Mouse (Mus musculus) gastrocnemius, postnatal 36 days (tissue): Measurements from ENCODE around the gene Gal3st2c. TPM values are rescaled to one million over a fixed set of nuclear protein-coding genes. Genes with fewer than 3 reads are reported as not detected.
A peak's percentile ranks its signal among the peaks of the same experiment; 100 is the strongest.
"Not testable (repeated sequence)": the region's sequence is repeated elsewhere in the genome, so short reads cannot be mapped to it uniquely, and the experiment has no call there.

Source experiments
- DNase-seq, 2 experiments: peaks; one replicate each; pipeline ENCODE4 v3.0.0; 2022
- intact Hi-C: fragments of 180-260 bp; cut with DNase I; formaldehyde crosslinking; loops from one replicate; pipeline ENCODE4 v1.15.1; 2025
- long read RNA-seq, 2 experiments: library from polyadenylated mRNA; stranded (forward); transcript quantifications; one replicate each; pipeline ENCODE4 v2.0.0; 2021
- total RNA-seq, 2 experiments: library from RNA; stranded (reverse); gene quantifications; 2 replicates each; pipeline ENCODE4 v1.2.3; 2021

The Gal3st2c gene
- under 1 TPM in 1 of 2 experiments, not detected in 1; 0.05 TPM for total RNA-seq
- long read RNA-seq, experiment 1: 0 reads
- long read RNA-seq, experiment 2: 0 reads

DNA sequence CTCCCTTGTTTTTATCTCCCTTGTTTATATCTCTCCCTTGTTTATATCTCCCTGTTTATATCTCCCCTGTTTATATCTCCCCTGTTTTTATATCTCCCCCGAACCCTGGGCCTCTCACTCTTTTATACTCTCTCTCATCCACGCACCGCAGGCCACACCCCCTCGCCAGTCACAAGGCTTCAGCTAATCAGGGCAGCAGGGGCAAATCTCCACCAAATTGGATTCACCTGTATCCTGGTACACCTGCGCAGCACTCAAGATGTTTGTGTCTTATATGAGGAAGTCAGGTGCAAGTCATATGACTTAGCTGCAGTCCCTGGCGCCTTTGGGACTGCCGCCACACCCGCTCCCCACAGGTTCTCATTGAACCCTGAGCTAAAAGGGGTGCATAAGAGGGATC, at the start of gene Gal3st2c:
Gal3st2c (plus strand) TSS at position 301 of the 400 bp plus-strand sequence.
- DNase-seq, intact Hi-C loops: not testable (repeated sequence)

- DNase-seq, intact Hi-C loops: not testable (repeated sequence)
Observed at GRCm38 (mm10) chr1:93949087-93949486, 41.2 kb upstream of the Gal3st2c start.

GRCm38 (mm10) chr1:93966489-93966888, 23.8 kb upstream of the Gal3st2c start:
- intact Hi-C loops, DNase-seq: not testable (repeated sequence)

DNA sequence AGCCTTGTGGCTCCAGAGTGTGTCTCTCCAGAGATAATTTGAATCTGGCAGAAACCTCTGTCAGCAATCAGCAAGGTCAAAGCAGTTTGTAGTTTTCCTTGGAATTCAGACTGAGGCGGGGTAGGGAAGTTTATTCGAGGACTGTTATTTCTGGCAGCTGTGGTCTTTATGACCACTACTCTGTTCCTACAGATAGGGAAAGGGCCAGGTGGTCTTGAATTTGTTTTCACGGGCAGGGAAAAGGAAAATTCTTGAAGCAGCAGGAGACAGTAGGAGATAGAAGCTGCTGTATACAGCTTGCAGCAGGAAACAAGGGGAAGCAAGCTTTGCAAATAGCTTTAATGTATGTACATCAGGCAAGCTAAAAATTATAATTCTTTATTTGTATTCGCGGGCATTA, 19.9 kb upstream of the Gal3st2c start:
- intact Hi-C loops, DNase-seq: not testable (repeated sequence)

- intact Hi-C loops, DNase-seq: not testable (repeated sequence)
Observed at GRCm38 (mm10) chr1:93970797-93971196, 19.5 kb upstream of the Gal3st2c start.

DNA sequence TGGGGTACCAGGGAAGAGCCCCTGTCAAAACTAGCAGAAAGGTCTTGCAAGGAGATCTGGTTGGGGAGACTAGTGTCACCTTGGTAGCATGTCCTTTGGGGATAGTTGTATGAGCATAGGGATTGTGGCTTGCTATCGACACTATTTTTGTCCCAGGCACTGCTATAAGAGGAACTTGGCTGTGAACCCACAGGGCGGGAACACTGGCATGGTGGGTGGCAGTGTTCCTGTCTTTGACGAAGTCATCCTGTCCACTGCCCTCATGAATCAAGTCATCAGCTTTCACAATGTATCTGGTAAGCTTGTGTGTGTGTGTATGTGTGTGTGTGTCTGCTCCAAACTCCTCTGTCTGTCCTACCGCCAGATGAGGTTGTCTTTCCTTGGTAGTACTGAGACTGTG, 14.5 kb upstream of the Gal3st2c start:
- DNase-seq, intact Hi-C loops: not testable (repeated sequence)

GRCm38 (mm10) chr1:93978287-93978686, 12.0 kb upstream of the Gal3st2c start:
- intact Hi-C loops, DNase-seq: not testable (repeated sequence)

DNA sequence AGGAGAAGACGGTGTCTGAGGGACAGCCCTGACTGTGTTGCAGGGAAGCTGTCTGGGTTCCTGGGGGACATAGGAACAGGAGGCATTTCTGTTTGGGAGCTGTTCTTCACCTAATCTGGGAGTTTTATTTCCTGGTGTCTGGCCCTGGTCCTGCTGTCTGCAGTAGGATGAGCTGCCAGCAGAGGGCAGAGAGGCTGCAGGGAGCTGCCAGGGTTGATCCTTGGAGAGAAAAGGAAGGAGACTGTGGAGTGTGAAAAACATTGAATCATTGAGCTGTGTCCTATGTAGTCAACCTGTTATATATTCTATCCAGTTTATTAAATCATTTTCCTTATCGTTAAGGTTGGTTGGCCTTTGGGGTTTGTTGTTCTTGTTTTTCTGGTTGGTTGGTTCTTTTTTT, 9.4 kb upstream of the Gal3st2c start:
- intact Hi-C loops: loop anchor here (5.0 kb wide), 1 partner anchor 96 kb away; no protein-coding TSS in a partner anchor
- not testable (repeated sequence) for DNase-seq

DNA sequence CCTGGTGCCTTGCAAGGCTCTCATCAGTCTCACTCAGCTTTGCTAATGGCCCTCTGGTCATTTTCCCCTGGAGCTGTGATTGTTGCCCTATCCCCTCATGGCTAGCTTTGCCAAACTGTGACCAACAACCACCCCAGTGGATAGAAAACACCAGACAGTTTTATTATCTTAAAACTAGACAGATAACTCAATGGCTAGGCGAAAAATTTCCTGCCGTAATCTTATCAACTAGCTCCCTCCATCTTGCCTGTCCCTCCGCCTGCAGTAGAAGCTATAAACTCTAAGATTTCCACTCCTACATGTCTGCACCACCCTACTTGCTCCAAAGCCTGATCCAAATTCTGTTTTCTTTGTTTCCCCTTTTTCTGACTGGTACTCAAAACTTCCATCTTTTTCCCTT, 4.1 kb upstream of the Gal3st2c start:
- no peak for DNase-seq
- intact Hi-C loops: no loop called here

GRCm38 (mm10) chr1:93988786-93989185, 1.5 kb upstream of the Gal3st2c start:
- DNase-seq: no peak
- intact Hi-C loops: no loop called here

DNA sequence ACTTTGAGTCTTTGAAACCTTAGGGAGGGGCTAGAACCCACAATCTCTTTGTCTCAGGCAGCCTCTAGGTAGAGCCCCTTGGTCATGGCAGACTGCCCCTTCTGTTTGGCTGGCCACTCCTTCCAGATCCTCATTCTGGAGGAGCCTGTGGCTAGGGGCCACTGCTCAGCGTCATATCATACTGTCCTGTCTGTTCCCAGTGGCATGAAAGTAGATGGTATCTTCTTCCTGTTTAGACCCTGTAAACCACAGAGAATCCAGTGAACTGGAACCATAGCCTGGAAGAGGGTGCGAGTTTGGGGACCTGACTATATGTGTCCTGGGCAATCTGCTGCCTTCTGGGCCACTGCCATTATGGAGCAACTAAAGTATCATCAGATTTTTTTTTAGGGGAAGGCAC, 759 bp downstream of the Gal3st2c start:
- DNase-seq, intact Hi-C loops: not testable (repeated sequence)

DNA sequence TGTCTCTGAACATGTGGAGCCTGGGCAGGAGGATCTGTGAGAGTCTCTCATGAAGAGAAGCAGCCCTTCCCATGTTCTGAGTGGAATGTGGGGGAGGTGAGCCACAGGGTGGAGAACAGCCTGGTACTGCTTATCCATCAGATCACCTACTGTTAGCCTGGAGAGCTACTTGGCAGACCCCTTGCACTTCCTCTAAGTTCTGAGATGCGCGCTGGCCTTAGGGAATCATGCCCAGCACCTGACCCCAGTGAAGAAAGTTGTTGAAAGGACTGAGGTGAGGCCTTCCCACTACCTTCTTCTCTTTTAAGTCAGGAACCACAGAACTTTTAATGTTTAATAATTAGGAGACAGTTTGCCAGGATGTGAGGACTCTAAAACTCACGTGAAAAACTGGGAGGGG, 1.2 kb downstream of the Gal3st2c start:
- intact Hi-C loops, DNase-seq: not testable (repeated sequence)

DNA sequence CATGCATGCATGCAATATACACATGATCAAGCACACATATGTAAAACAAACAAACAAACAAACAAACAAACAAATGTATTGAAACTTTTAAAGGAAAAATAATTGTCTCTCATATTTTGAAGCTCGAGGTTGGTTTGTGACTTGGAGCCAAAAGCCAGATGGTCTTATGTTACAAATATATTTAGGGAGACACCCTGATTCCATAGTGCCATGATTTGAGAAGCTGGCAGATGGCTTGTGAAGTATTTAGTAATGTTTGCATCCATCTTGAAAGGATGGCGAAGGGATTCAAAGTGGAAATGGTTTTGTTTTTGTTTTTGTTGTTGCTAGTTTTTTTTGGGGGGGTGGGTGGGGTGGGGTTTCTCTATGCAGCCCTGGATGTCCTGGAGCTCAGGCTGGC, 10.7 kb downstream of the Gal3st2c start:
- intact Hi-C loops: no loop called here
- DNase-seq: no peak

GRCm38 (mm10) chr1:94005954-94006506, 15.7 kb downstream of the Gal3st2c start:
- DNase-seq, intact Hi-C loops: not testable (repeated sequence)

DNA sequence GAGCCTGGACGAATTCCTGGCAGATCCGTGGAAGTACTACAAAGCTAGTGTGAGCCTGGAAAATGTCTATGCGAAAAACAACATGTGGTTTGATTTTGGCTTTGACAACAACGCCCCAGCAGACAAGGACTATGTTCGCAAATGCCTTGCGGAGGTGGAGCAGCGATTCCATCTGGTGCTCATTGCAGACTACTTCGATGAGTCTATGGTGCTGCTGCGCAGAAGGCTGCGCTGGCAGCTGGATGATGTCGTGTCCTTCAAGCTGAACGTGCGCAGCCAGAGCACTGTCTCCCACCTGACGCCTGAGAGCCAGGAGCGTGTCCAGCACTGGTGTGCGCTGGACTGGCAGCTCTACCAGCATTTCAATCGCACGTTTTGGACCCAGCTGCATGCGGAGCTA, 18.5 kb downstream of the Gal3st2c start:
- not testable (repeated sequence) for DNase-seq

GRCm38 (mm10) chr1:94011643-94012042, 21.3 kb downstream of the Gal3st2c start:
- no peak for DNase-seq

More for the DNA sequence above, 18.5 kb downstream of the Gal3st2c start:
- intact Hi-C loops: not testable (repeated sequence)

GRCm38 (mm10) chr1:94020151-94020550, 29.8 kb downstream of the Gal3st2c start, which contains the start of gene Neu4:
TSS of gene Neu4 (plus strand) at chr1:94020451.
- intact Hi-C loops: no loop called here
- DNase-seq: no peak

More at GRCm38 (mm10) chr1:94011643-94012042, 21.3 kb downstream of the Gal3st2c start:
- intact Hi-C loops: no loop called here

DNA sequence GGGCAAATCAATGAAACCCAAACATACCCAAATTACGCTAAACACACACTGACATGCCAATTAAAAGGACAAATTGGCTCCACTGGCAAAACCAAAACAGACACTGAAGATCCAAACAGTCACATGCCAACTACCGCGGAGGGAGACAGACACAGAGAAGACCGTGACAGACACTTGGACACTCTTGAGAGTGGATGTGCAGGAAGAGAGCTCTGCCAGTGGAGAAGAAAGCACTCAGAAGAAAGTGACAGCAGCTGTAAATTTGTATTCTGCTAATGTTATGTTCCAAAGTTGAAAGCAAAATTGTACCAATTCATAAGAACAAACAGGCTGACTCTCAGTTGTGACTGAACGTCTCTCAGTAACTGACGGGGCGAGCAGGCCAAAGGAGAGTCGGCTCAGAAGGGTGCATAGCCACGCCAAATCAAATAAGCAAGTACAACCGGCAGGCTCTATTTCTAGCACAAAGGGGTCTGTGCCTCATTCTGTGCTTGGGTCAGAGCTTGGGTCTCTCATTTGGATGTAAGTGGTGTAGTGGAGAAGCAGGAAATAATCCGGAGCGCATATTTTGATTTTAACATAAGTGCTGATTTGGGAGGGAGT, 37.3 kb downstream of the Gal3st2c start:
- intact Hi-C loops: no loop called here
- no peak for DNase-seq

DNA sequence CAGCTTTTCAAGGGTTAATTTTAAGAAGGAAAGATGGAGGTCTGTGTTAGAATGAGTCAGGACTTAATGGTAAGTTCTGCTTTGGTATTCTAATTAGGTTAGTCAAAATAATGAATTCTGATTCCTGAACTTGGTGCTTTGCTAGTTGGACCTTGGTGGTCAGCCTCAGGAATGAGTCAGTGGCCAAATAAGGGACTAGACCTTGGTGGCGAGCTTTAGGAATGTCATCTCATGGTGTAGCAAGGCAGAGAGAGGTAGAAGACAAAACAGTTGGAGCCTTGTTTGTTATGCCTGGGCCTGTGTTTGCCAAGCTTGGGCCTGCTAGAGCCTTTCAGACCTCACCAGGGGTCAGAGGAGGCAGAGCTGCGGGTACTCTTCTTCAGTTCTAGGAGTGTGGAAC, 38.4 kb downstream of the Gal3st2c start:
- DNase-seq: no peak
- intact Hi-C loops: no loop called here

DNA sequence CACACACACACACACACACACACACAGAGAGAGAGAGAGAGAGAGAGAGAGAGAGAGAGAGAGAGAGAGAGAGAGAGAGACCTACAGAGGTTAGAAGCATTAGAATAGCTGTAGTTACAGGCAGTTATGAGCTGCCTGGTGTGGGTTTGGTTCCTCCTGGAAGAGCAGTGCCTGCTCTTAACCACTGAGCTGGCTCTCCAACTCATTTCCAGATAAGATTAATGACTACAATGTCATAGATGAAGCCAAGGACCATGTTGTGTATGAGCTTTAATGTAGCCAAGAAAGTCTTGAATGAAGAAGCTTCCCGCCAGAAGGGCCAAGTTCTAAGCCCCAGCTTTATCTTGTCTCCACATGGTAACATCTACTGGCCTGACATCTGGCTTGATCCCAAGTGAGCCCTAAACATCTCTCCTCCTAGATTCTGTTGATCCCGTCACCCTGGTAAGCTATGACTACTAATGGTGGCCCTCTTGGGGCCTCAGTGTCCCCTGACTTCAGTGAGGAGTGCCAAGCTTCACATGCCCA, 42.8 kb downstream of the Gal3st2c start:
- intact Hi-C loops: no loop called here
- no peak for DNase-seq

GRCm38 (mm10) chr1:94034984-94035743, 44.9 kb downstream of the Gal3st2c start:
- intact Hi-C loops: loop anchor here (5.0 kb wide), 1 partner anchor 42 kb away; no protein-coding TSS in a partner anchor
- peak; percentile 79 to 81 for DNase-seq
